Mouse (Mus musculus) stomach, embryonic 14.5 days (tissue): Measurements from ENCODE around the gene Zfyve27. TPM values are rescaled to one million over a fixed set of nuclear protein-coding genes. Genes with fewer than 3 reads are reported as not detected.

ENCODE experiments used
- ATAC-seq: fragments of 200-750 bp; cut with Nextera tagmentation; 2 replicates; pipeline ENCODE4 v1.8.0; 2017; ENCODE audit warnings: low read depth, moderate TSS enrichment; ENCODE audit not compliant: insufficient number of reproducible peaks, insufficient read depth, low FRiP score
- H3K27ac ChIP-seq: fragments of 300-500 bp; sonication (generic); 2 replicates; pipeline ENCODE4 v1.5.1; 2014; ENCODE audit warnings: mild to moderate bottlenecking, low read length, moderate library complexity, mixed read lengths
- H3K27me3 ChIP-seq: fragments of 300-500 bp; sonication (generic); 2 replicates; pipeline ENCODE4 v1.6.1; 2014; ENCODE audit warnings: low read length, control low read depth, mixed read lengths; ENCODE audit not compliant: control insufficient read depth, insufficient read depth
- H3K36me3 ChIP-seq: fragments of 300-500 bp; sonication (generic); 2 replicates; pipeline ENCODE4 v1.6.1; 2014; ENCODE audit warnings: mild to moderate bottlenecking, control low read depth, low read length, moderate library complexity, mixed read lengths; ENCODE audit not compliant: control insufficient read depth, insufficient read depth
- H3K4me1 ChIP-seq: fragments of 300-500 bp; sonication (generic); 2 replicates; pipeline ENCODE4 v1.6.1; 2014; ENCODE audit warnings: low read length, control low read depth, mixed read lengths; ENCODE audit not compliant: control insufficient read depth, insufficient read depth
- H3K4me2 ChIP-seq: fragments of 300-500 bp; sonication (generic); replicated peaks from 2 replicates; pipeline ENCODE4 v1.6.1; 2014; ENCODE audit warnings: low read depth, low read length, control low read depth
- H3K4me3 ChIP-seq: fragments of 300-500 bp; sonication (generic); 2 replicates; pipeline ENCODE4 v1.5.1; 2014; ENCODE audit warnings: low read depth, low read length, control low read depth
- H3K9ac ChIP-seq: fragments of 300-500 bp; sonication (generic); replicated peaks from 2 replicates; pipeline ENCODE4 v1.6.1; 2014; ENCODE audit warnings: low read depth, mild to moderate bottlenecking, control low read depth, low read length, moderate library complexity, mixed read lengths
- H3K9me3 ChIP-seq: fragments of 300-500 bp; sonication (generic); 2 replicates; pipeline ENCODE4 v1.6.1; 2016; ENCODE audit warnings: low read depth, low read length, control low read depth; ENCODE audit not compliant: control insufficient read depth
- WGBS: fragments of 180-500 bp; shearing (Covaris S2); extraction: QIAGEN DNeasy Blood & Tissue Kit; methylation state at CpG from one replicate; pipeline ENCODE4 v1.1.7; 2014; 5-methylcytosine and 5-hydroxymethylcytosine counted together
- polyA plus RNA-seq: library from polyadenylated mRNA; unstranded; fragments of >200 nt; fragmentation: Nextera tagmentation; extraction: Ambion mirVana; gene quantifications from 2 replicates; pipeline ENCODE4 v1.2.1, GENCODE M21; 2014

Gene Zfyve27
- 15.7 and 20.0 TPM in 2 replicates for polyA plus RNA-seq

GRCm38 (mm10) chr19:42163764-42164163 is at the start of gene Zfyve27:
TSS of gene Zfyve27 (plus strand) at chr19:42163951.
- H3K27ac ChIP-seq, result no peak within 1 kb of the TSS
- WGBS, result 43% methylated on average over 5 of the region's 5 CpGs
- H3K9me3 ChIP-seq, result no peaks in the 10 kb centered on the region
- no peak within 1 kb of the TSS for H3K4me3 ChIP-seq
- H3K36me3 ChIP-seq, result no peaks in the 10 kb centered on the region
- no peaks in the 10 kb centered on the region; the same call in 1 of the 2 replicates for H3K27me3 ChIP-seq
- no peaks in the 10 kb centered on the region for H3K4me1 ChIP-seq
- ATAC-seq, result no peak
- H3K9ac ChIP-seq, result no peak within 1 kb of the TSS
- no peak within 1 kb of the TSS for H3K4me2 ChIP-seq

- peaks cover 35% of the 10 kb centered on the region for H3K36me3 ChIP-seq
- no peak overlapping the region for H3K27ac ChIP-seq
- H3K9me3 ChIP-seq, result no peaks in the 10 kb centered on the region
- H3K4me2 ChIP-seq, result no peak overlapping the region
- H3K27me3 ChIP-seq, result no peaks in the 10 kb centered on the region
- no peak overlapping the region for H3K9ac ChIP-seq
- no peak for ATAC-seq
- H3K4me3 ChIP-seq, result no peak overlapping the region
- no peaks in the 10 kb centered on the region for H3K4me1 ChIP-seq
- 89% methylated on average over 4 of the region's 4 CpGs for WGBS
These were observed 47.9 kb upstream of the Zfyve27 start for GRCm38 (mm10) chr19:42115783-42116335.

- no peaks in the 10 kb centered on the region for H3K9me3 ChIP-seq
- peaks cover 53% of the 10 kb centered on the region for H3K36me3 ChIP-seq
- H3K9ac ChIP-seq, result no peak overlapping the region
- 92% methylated on average over 9 of the region's 9 CpGs for WGBS
- no peak overlapping the region for H3K4me3 ChIP-seq
- no peak overlapping the region for H3K4me2 ChIP-seq
- H3K27ac ChIP-seq, result no peak overlapping the region
- no peak for ATAC-seq
- no peaks in the 10 kb centered on the region for H3K27me3 ChIP-seq
- H3K4me1 ChIP-seq, result no peaks in the 10 kb centered on the region
These were observed 45.6 kb upstream of the Zfyve27 start for GRCm38 (mm10) chr19:42118142-42118541.

- H3K27ac ChIP-seq, result no peak overlapping the region
- H3K9me3 ChIP-seq, result no peaks in the 10 kb centered on the region
- no peak overlapping the region for H3K4me2 ChIP-seq
- no peak overlapping the region for H3K9ac ChIP-seq
- no peaks in the 10 kb centered on the region for H3K4me1 ChIP-seq
- no peak overlapping the region for H3K4me3 ChIP-seq
- H3K27me3 ChIP-seq, result no peaks in the 10 kb centered on the region
- no peak for ATAC-seq
- peaks cover 55% of the 10 kb centered on the region for H3K36me3 ChIP-seq
- WGBS, result 75% methylated on average over 5 of the region's 5 CpGs
These were observed 45.2 kb upstream of the Zfyve27 start for GRCm38 (mm10) chr19:42118596-42118995.

GRCm38 (mm10) chr19:42120451-42120850 is 43.3 kb upstream of the Zfyve27 start:
- H3K36me3 ChIP-seq, result peaks cover 45% of the 10 kb centered on the region
- no peak overlapping the region for H3K27ac ChIP-seq
- no peaks in the 10 kb centered on the region for H3K27me3 ChIP-seq
- H3K4me3 ChIP-seq, result no peak overlapping the region
- H3K9me3 ChIP-seq, result no peaks in the 10 kb centered on the region
- no peaks in the 10 kb centered on the region for H3K4me1 ChIP-seq
- no peak for ATAC-seq
- no peak overlapping the region for H3K9ac ChIP-seq
- WGBS, result 90% methylated on average over 8 of the region's 8 CpGs
- no peak overlapping the region for H3K4me2 ChIP-seq

- no peaks in the 10 kb centered on the region for H3K9me3 ChIP-seq
- peaks cover 34% of the 10 kb centered on the region for H3K36me3 ChIP-seq
- H3K9ac ChIP-seq, result no peak overlapping the region
- H3K4me2 ChIP-seq, result no peak overlapping the region
- no peaks in the 10 kb centered on the region for H3K27me3 ChIP-seq
- peaks cover 4% of the 10 kb centered on the region for H3K4me1 ChIP-seq
- no peak overlapping the region for H3K27ac ChIP-seq
- 84% methylated on average over 13 of the region's 13 CpGs for WGBS
- ATAC-seq, result no peak
- H3K4me3 ChIP-seq, result no peak overlapping the region
These were observed 39.1 kb upstream of the Zfyve27 start for GRCm38 (mm10) chr19:42124684-42125083.

GRCm38 (mm10) chr19:42125501-42126218 is 38.1 kb upstream of the Zfyve27 start:
- Histone ChIP-seq H3K27me3 (no peaks in the 10 kb centered on the region), H3K9me3 (no peaks in the 10 kb centered on the region), H3K4me1 (peaks cover 4% of the 10 kb centered on the region), H3K27ac (no peak overlapping the region), H3K4me3 (no peak overlapping the region), H3K36me3 (peaks cover 25% of the 10 kb centered on the region), H3K9ac (no peak overlapping the region), H3K4me2 (no peak overlapping the region)
- 77% methylated on average over 11 of the region's 11 CpGs for WGBS
- ATAC-seq, result no peak

- no peak overlapping the region for H3K4me3 ChIP-seq
- no peak overlapping the region for H3K27ac ChIP-seq
- no peak for ATAC-seq
- H3K4me2 ChIP-seq, result 0 out of 2 replicates have a peak overlapping the region, but pooled peaks have one; percentile 91
- no peaks in the 10 kb centered on the region for H3K27me3 ChIP-seq
- peaks cover 19% of the 10 kb centered on the region for H3K36me3 ChIP-seq
- 86% methylated on average over 6 of the region's 6 CpGs for WGBS
- H3K9ac ChIP-seq, result no peak overlapping the region
- H3K4me1 ChIP-seq, result peaks cover 4% of the 10 kb centered on the region
- no peaks in the 10 kb centered on the region for H3K9me3 ChIP-seq
These were observed 37.5 kb upstream of the Zfyve27 start for GRCm38 (mm10) chr19:42126219-42126605.
